Mouse (Mus musculus) heart, embryonic 15.5 days (tissue): Measurements from ENCODE around the gene 2300009A05Rik. TPM values are rescaled to one million over a fixed set of nuclear protein-coding genes. Genes with fewer than 3 reads are reported as not detected.
A peak's percentile ranks its signal among the peaks of the same experiment; 100 is the strongest.

Experiments used
- ATAC-seq: fragments of 200-750 bp; cut with Nextera tagmentation; replicated peaks from 2 replicates; pipeline ENCODE4 v1.8.0; 2017; ENCODE audit warnings: low read depth, moderate TSS enrichment; ENCODE audit not compliant: insufficient number of reproducible peaks, insufficient read depth, low FRiP score
- H3K27ac ChIP-seq: fragments of 300-500 bp; sonication (generic); 2 replicates; pipeline ENCODE4 v1.5.1; 2015; ENCODE audit warnings: mild to moderate bottlenecking, inconsistent platforms
- H3K27me3 ChIP-seq: fragments of 300-500 bp; sonication (generic); 2 replicates; pipeline ENCODE4 v1.6.1; 2015; ENCODE audit warnings: inconsistent platforms
- H3K36me3 ChIP-seq: fragments of 300-500 bp; sonication (generic); 2 replicates; pipeline ENCODE4 v1.6.1; 2015; ENCODE audit warnings: mild to moderate bottlenecking, inconsistent platforms
- H3K4me1 ChIP-seq: fragments of 300-500 bp; sonication (generic); replicated peaks from 2 replicates; pipeline ENCODE4 v1.6.1; 2015; ENCODE audit warnings: inconsistent platforms
- H3K4me2 ChIP-seq: fragments of 300-500 bp; sonication (generic); 2 replicates; pipeline ENCODE4 v1.6.1; 2015; ENCODE audit warnings: inconsistent platforms, mild to moderate bottlenecking, moderate library complexity
- H3K4me3 ChIP-seq: fragments of 300-500 bp; sonication (generic); 2 replicates; pipeline ENCODE4 v1.5.1; 2015; ENCODE audit warnings: mild to moderate bottlenecking, inconsistent platforms
- H3K9ac ChIP-seq: fragments of 300-500 bp; sonication (generic); 2 replicates; pipeline ENCODE4 v1.6.1; 2015; ENCODE audit warnings: mild to moderate bottlenecking, inconsistent platforms
- H3K9me3 ChIP-seq: fragments of 300-500 bp; sonication (generic); replicated peaks from 2 replicates; pipeline ENCODE4 v1.6.1; 2016; ENCODE audit warnings: inconsistent platforms
- WGBS: fragments of 180-500 bp; shearing (Covaris S2); methylation state at CpG from one replicate; pipeline ENCODE4 v1.1.7; 2015; ENCODE audit warnings: mixed read lengths; 5-methylcytosine and 5-hydroxymethylcytosine counted together
- polyA plus RNA-seq: library from polyadenylated mRNA; unstranded; fragments of >200 nt; fragmentation: Nextera tagmentation; extraction: Ambion mirVana; gene quantifications from 2 replicates; pipeline ENCODE4 v1.2.1, GENCODE M21; 2015

2300009A05Rik gene
- polyA plus RNA-seq, 1 experiment from 2014 or later: 78.9 TPM

DNA sequence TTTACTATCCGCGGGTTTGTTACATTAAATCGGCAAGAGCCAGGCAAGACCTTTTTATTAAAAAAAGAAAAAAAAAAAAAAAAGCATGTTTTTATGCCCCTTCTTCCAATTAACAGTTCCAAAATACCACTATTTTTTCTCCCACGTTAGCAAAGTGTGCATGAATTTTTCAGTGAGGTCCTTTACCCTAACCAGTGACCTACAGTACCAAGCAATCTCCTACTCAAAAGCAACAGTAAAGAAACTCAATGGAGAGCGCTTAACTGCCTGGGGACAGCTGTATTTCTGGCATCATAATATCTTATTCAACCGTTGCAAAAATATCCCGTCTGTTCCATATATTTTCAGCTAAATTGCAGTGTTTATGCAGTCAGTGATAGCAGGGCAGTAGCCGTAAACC, 20.9 kb downstream of the 2300009A05Rik start:
- peak overlapping the region; percentile 75 for H3K9ac ChIP-seq
- H3K27ac ChIP-seq: peak overlapping the region; percentile 86
- H3K9me3 ChIP-seq: no peaks in the 10 kb centered on the region
- peak overlapping the region; percentile 66 for H3K4me3 ChIP-seq
- 0 out of 2 replicates have a peak, but pooled peaks cover 3% of the 10 kb centered on the region for H3K36me3 ChIP-seq
- ATAC-seq: no peak
- WGBS: 17% methylated on average over 8 of the region's 8 CpGs
- peaks cover 39% of the 10 kb centered on the region for H3K4me1 ChIP-seq
- H3K27me3 ChIP-seq: no peaks in the 10 kb centered on the region
- peak overlapping the region; percentile 87 for H3K4me2 ChIP-seq

DNA sequence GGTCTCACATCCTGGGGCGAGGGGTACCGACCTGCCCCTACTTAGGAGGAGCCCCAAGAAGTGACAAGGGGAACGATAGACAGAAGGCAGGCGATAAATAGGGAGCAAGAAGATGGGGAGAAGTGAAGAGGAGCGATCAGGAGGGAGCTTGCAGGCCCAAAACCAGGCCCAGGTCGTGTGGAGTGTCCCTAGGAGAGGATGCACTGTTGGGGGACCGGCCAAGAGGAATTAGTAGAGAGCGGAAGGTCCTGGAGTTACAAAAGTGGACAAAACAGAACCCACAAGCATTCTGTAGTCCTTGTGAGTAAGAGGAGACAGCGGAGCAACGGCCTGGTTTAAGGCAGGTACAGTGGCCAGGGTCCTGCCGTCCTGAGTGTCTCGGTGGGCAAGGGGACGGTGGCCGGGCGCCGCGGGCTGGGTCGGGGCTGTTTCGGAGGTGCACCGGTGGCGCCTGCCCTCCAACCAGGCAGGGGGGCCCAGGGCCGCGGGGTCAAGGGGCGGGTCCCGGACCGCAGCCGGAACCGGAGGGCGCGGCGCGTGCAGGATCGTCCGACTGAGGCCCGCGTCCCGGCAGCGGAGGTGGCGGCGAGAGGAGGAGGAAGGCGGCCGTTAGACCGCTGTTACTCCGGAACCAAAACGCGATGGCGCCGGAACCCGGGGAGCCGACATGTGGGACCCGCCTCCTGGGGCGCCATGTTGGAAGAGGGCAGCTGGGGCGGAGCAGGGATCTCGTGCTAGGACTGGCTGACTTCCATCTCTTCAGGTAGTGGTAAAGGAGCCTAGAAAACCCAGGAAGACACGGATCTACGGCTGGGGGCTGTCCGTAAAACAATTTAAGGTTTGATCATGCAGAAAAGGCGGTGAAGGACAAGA, 21.5 kb downstream of the 2300009A05Rik start, which contains the start of gene Map2k5:
Gene Map2k5, minus strand, starts transcription at position 633 of the 873 bp plus-strand sequence.
- Histone ChIP-seq H3K4me3 (peak within 1 kb of the TSS; percentile 66), H3K36me3 (0 out of 2 replicates have a peak, but pooled peaks cover 3% of the 10 kb centered on the region), H3K27ac (peak within 1 kb of the TSS; percentile 86), H3K4me2 (peak within 1 kb of the TSS; percentile 87), H3K9me3 (no peaks in the 10 kb centered on the region), H3K9ac (peak within 1 kb of the TSS; percentile 75), H3K4me1 (peaks cover 44% of the 10 kb centered on the region), H3K27me3 (no peaks in the 10 kb centered on the region)
- 2% methylated on average over 58 of the region's 58 CpGs for WGBS
- peak; percentile 90 for ATAC-seq

DNA sequence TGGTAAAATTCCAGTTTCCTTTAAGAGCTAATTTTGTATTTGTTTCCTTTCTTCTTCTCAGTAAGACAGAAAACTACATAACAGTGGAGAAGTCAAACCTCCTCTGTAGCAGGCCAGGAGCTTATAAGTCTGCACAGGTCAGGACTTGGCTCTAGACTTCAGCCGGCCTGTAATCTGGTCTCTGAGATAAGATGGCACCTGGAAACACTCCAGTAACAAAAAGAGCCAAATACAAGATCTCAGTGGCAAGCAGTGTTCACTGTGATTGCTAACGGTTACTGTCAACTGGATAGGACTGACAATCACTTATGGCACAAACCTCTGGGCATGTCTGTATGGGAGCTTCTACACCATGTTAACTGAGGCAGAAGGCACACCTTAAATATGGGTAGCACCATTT, 25.7 kb downstream of the 2300009A05Rik start:
- Histone ChIP-seq H3K4me2 (no peak overlapping the region), H3K4me1 (peaks cover 56% of the 10 kb centered on the region), H3K36me3 (peaks cover 8% of the 10 kb centered on the region; the same call in 1 of the 2 replicates), H3K9me3 (no peaks in the 10 kb centered on the region), H3K27me3 (no peaks in the 10 kb centered on the region), H3K9ac (no peak overlapping the region), H3K4me3 (no peak overlapping the region), H3K27ac (peak overlapping the region; percentile 27; the same call in 1 of the 2 replicates)
- 25% methylated on average over 2 of the region's 2 CpGs for WGBS
- ATAC-seq: no peak

DNA sequence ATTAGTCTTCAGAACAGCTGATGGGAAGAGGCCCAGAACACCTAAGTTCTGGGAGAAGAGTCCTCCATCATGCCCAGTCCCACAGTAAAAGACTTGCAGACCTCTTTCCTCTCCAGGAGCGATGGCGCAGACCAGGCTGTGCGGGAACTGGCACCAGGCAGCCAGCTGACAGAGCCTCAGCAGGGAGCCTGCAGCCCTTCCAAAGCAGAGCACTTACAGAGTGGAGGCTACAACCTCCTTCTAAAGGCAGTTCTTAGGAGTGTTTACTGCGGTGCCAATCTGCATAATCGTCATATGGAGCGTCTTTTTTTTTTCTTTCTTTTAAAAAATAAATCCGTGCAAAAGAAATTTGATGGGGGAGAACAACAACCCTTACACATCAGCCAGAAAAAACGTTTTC, 26.5 kb downstream of the 2300009A05Rik start:
- peaks cover 55% of the 10 kb centered on the region for H3K4me1 ChIP-seq

DNA sequence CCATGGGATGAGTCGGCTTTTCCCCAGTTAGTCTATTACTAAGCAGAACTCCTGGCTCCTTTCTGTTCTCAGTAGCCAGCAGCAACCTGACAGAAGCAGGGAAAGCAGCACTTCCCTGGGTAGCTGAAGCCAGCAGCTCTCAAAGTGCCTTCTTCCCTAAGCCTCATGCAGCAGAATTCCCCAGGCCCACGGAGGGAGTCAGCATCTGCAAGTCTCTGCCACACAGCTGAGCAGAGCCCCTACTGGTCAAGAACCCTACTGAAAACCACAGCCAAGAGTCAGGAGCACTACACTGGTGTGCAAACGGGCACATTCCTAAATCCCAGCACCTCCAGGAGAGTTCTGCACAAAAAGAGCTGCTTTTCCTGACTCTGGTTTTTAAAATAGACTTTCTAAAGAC, 38.6 kb downstream of the 2300009A05Rik start:
- peaks cover 9% of the 10 kb centered on the region for H3K4me1 ChIP-seq
- H3K27ac ChIP-seq: no peak overlapping the region
- ATAC-seq: no peak
- WGBS: 48% methylated on average over 3 of the region's 3 CpGs
- no peaks in the 10 kb centered on the region for H3K9me3 ChIP-seq
- no peak overlapping the region for H3K9ac ChIP-seq
- no peaks in the 10 kb centered on the region for H3K27me3 ChIP-seq
- H3K36me3 ChIP-seq: peaks cover 9% of the 10 kb centered on the region
- no peak overlapping the region for H3K4me3 ChIP-seq
- no peak overlapping the region for H3K4me2 ChIP-seq

More for the DNA sequence above, 26.5 kb downstream of the 2300009A05Rik start:
- Histone ChIP-seq H3K4me3 (no peak overlapping the region), H3K27me3 (no peaks in the 10 kb centered on the region), H3K36me3 (peaks cover 8% of the 10 kb centered on the region; the same call in 1 of the 2 replicates), H3K9ac (no peak overlapping the region; the same call in 1 of the 2 replicates), H3K27ac (no peak overlapping the region), H3K4me2 (no peak overlapping the region), H3K9me3 (no peaks in the 10 kb centered on the region)
- WGBS: 58% methylated on average over 8 of the region's 8 CpGs
- ATAC-seq: no peak

DNA sequence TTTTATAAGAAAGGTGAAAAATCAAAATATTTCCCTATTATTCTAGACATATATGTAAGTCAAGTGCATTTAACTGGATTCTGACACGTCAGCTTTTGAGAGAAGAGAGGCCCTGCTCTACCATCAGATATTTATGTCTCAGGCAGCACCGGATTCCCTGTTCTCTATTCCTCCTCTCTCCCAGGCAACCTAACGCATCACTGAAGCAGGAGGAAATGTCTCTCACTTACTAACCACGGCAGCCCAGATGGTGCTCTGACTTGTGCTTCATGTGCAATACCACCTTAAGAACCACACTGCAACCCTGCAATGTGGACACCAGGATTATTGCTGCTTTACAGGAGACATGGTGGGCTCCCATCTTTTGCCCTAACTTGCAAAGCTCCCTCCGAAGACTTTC, 40.0 kb downstream of the 2300009A05Rik start:
- no peak overlapping the region for H3K4me2 ChIP-seq
- H3K9ac ChIP-seq: no peak overlapping the region
- no peak overlapping the region for H3K27ac ChIP-seq
- H3K36me3 ChIP-seq: peaks cover 4% of the 10 kb centered on the region; the same call in 1 of the 2 replicates
- no peak for ATAC-seq
- H3K4me3 ChIP-seq: no peak overlapping the region
- H3K9me3 ChIP-seq: no peaks in the 10 kb centered on the region
- no peaks in the 10 kb centered on the region for H3K27me3 ChIP-seq
- H3K4me1 ChIP-seq: peaks cover 9% of the 10 kb centered on the region
- 88% methylated on average over 5 of the region's 5 CpGs for WGBS

DNA sequence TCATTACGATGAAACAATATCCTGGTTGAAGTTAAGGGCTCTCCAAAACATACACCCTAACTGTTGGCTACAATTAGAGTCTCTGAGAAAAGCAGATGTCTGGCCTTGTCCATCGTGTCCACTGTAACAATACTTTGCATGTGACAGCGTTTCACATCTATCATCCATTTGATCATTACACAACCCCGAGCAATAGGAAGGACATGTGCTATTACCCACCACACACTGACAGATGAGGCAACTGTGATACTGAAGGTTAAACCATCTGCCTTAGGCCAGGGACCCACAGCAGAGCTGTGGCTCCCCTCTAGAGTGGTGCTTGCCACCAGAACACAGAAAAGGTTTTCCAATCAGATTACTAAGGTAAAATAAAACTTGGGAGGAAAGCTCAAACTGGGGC, 42.3 kb downstream of the 2300009A05Rik start:
- no peaks in the 10 kb centered on the region for H3K27me3 ChIP-seq
- ATAC-seq: no peak
- H3K27ac ChIP-seq: no peak overlapping the region
- peaks cover 9% of the 10 kb centered on the region for H3K4me1 ChIP-seq
- H3K9me3 ChIP-seq: no peaks in the 10 kb centered on the region
- no peak overlapping the region for H3K9ac ChIP-seq
- no peak overlapping the region for H3K4me2 ChIP-seq
- WGBS: 78% methylated on average over 4 of the region's 4 CpGs
- H3K36me3 ChIP-seq: peaks cover 4% of the 10 kb centered on the region; the same call in 1 of the 2 replicates
- no peak overlapping the region for H3K4me3 ChIP-seq

DNA sequence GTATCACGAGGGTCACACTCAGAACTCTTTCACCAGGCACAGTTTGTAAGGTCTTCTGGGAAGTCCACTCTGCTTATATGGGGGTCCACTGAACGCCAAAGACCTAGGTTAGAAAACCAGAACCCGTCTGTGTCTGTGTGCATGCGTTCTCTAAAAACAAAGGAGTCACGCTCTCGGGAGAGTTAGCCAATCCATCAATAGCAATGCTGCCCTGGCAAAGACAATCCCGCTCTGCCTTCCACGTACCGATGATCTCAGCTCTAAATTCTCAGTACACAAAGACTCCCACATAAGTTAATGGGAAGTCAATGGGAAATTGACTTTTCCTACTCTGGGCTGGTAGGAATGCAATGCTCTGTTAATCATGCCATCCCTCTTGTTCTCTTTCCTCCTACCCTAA, 42.8 kb downstream of the 2300009A05Rik start:
- no peaks in the 10 kb centered on the region for H3K27me3 ChIP-seq
- H3K4me2 ChIP-seq: no peak overlapping the region
- 82% methylated on average over 9 of the region's 9 CpGs for WGBS

DNA sequence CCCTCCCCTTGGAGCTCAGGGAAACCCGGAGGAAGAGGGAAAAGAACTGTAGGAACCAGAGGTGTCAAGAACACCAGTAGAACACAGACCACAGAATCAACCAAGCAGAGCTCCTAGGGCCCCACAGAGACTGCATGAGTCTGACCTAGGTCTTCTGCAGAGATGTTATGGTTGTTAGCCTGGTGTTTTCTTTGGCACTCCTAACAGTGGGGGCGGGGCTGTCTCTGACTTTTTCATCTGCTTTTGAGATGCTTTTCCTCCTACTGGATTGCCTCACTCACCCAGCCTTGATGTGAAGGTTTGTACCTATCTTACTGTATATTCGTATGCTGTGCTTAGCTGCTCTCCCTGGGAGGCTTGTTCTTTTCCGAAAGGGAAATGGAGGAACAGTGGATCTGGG, 44.9 kb downstream of the 2300009A05Rik start:
- no peak overlapping the region for H3K27ac ChIP-seq
- no peaks in the 10 kb centered on the region for H3K9me3 ChIP-seq
- no peak overlapping the region for H3K9ac ChIP-seq
- H3K27me3 ChIP-seq: no peaks in the 10 kb centered on the region
- no peak overlapping the region for H3K4me2 ChIP-seq
- peaks cover 4% of the 10 kb centered on the region; the same call in 1 of the 2 replicates for H3K36me3 ChIP-seq
- 0 out of 2 replicates have a peak, but pooled peaks cover 1% of the 10 kb centered on the region for H3K4me1 ChIP-seq
- WGBS: 68% methylated on average over 4 of the region's 4 CpGs
- no peak overlapping the region for H3K4me3 ChIP-seq
- no peak for ATAC-seq

More for the DNA sequence above, 42.8 kb downstream of the 2300009A05Rik start:
- Histone ChIP-seq H3K9ac (no peak overlapping the region), H3K36me3 (peaks cover 4% of the 10 kb centered on the region; the same call in 1 of the 2 replicates), H3K4me1 (peaks cover 9% of the 10 kb centered on the region), H3K9me3 (no peaks in the 10 kb centered on the region), H3K4me3 (no peak overlapping the region), H3K27ac (no peak overlapping the region)
- ATAC-seq: no peak

DNA sequence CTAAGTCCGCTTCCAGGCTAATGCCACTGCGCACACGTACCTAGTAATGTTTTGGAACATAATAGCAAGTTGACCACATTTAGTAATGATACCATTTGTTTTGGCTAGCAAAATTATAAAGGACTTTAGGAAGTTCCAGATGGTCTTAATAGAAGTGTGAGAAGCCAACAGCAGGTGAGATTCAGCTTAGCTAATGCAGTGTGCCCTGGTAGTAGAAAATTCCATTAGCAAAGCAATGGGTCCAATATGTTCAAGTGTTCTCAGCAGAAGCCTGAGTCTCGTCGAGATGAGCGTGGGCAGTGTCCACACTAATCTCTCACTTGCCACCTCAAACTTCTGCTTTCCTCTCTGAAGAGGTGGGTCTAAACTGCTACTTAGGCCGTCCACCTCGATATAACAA, 49.0 kb downstream of the 2300009A05Rik start:
- 86% methylated on average over 8 of the region's 8 CpGs for WGBS
- ATAC-seq: no peak
- H3K27ac ChIP-seq: no peak overlapping the region

DNA sequence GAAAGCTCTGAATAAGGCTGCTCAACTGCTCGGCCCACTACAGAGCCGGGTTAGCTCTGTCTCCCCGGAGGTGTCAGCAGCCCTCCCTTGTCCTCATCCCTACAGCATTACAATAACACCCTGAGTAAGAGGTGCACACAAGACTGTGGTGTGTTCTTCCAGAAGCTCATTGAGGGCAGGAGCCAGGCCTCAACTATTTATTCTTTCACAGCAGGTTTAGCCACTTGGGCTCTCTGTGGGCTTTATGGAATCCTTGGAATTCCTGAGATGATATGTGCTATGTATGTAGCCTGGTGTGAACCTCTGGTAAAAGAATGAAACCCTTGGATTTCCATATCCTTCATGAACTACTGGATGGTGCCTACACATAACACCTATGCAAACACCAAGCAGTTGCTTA, 49.8 kb downstream of the 2300009A05Rik start:
- Histone ChIP-seq H3K36me3 (no peaks in the 10 kb centered on the region), H3K9me3 (no peaks in the 10 kb centered on the region), H3K4me1 (peaks cover 15% of the 10 kb centered on the region), H3K9ac (no peak overlapping the region), H3K27ac (no peak overlapping the region), H3K4me2 (no peak overlapping the region), H3K4me3 (no peak overlapping the region), H3K27me3 (no peaks in the 10 kb centered on the region)
- ATAC-seq: no peak
- WGBS: 76% methylated on average over 3 of the region's 3 CpGs

More for the DNA sequence above, 49.0 kb downstream of the 2300009A05Rik start:
- H3K9ac ChIP-seq: no peak overlapping the region
- no peaks in the 10 kb centered on the region for H3K36me3 ChIP-seq
- H3K4me2 ChIP-seq: no peak overlapping the region
- H3K9me3 ChIP-seq: no peaks in the 10 kb centered on the region
- peaks cover 13% of the 10 kb centered on the region for H3K4me1 ChIP-seq
- no peaks in the 10 kb centered on the region for H3K27me3 ChIP-seq
- H3K4me3 ChIP-seq: no peak overlapping the region
